Mouse (Mus musculus) adrenal gland, adult 2 months (tissue): ENCODE measurements around the gene Foxp3. TPM values are rescaled to one million over a fixed set of nuclear protein-coding genes. Genes with fewer than 3 reads are reported as not detected.

Experiments used
- DNase-seq: peaks from one replicate; pipeline ENCODE4 v3.0.0; 2021
- polyA plus RNA-seq: library from polyadenylated mRNA; depleted of rRNA; stranded (reverse); fragments of >200 nt; gene quantifications from 2 replicates; pipeline ENCODE4 v1.2.3, GENCODE M21; 2012; rRNA removed
- total RNA-seq, 2 experiments: library from RNA; stranded (reverse); gene quantifications; 2 replicates each; pipeline ENCODE4 v1.2.3; 2021

Gene Foxp3
- total and polyA plus RNA-seq, 3 experiments: 0.06 TPM; not detected in 2

DNA sequence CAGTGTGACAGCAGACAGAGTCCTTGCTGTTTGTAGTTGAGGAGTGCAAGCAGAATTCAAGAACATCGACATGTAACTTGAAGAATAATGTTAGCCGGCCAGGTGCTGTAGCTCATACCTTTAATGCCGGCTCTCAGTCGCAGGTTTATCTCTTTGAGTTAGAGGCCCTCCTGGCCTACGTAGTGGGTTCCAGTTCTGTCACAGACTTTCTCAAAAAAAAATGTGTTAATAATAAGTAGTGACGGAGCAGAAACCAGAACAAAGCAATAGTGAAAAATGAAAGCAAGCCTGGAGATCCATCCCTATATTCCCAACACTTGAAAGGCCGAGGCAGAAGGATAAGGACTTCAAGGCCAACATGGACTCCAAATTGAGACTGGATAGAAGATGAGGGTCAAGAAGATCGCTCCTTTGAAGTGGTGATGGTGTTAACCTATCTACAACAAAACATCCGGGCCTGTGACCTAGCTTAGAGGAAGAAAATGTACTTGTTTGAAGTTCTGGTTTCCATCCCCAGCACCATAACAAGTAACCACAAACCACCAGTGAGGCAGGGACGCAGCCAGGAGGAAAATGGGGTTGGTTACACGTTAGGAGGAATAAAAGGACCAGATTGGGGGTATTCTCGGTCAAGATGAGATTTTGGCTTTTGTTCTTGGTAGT lies 44.6 kb downstream of the Foxp3 start:
- DNase-seq: no peak

DNA sequence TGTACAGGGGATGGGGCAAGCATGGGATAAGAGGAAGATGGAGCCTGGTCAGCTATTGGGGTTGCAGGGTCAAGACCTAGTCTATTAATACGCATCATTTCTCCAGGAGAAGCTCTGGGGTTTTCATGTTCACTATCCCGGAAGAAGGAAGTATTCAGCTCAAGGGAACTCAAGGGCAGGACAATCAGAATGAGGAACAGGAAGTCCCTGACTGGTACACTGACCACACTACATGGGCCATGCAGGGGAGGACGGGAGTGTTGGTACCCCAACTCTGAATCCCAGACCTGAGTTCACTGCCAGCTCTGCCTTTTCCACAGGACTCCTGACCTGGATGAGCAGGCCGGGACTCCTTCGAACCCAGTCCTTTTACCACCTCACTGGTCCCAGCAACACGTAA lies 59.1 kb downstream of the Foxp3 start:
- no peak for DNase-seq

DNA sequence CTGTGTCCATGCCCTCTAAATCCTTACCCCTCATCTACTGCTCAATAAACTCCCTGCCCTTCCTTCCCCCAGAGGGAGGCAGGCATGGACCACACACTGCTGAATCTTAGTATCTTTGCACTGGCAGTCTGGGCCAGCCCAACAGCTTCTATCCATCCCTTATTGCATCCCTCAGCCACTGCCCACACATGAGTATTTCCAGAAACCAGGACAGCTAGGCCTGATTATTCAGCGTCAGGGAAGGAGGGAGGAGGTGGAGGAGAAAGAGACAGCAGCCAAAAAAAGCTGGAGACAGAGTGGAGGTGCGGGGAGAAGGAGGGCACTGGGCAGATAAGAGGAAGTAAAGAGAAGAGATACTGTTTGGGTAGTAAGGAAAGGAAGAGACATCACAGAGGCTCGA lies 61.7 kb downstream of the Foxp3 start:
- DNase-seq: no peak

- DNase-seq: peak; percentile 86
These were observed 65.1 kb downstream of the Foxp3 start, which contains the start of gene Syp for GRCm38 (mm10) chrX:7638401-7639091. Syp (plus strand) TSS chrX:7638471.

GRCm38 (mm10) chrX:7639536-7640325 lies 66.3 kb downstream of the Foxp3 start:
- no peak for DNase-seq

- DNase-seq: no peak
These were observed 67.3 kb downstream of the Foxp3 start for GRCm38 (mm10) chrX:7640785-7641184.

Other genes starting within 250 kb of the Foxp3 start
- 10 to 100 TPM; 17.8 to 18.7 TPM for gene Usp27x, start 197.8 kb upstream of the Foxp3 start, total RNA-seq
- 10.2 and 12.1 TPM in 2 replicates for gene Usp27x, start 197.8 kb upstream of the Foxp3 start, polyA plus RNA-seq
- gene Ppp1r3f, start 639 bp downstream of the Foxp3 start, total RNA-seq: 1 to 10 TPM; 2.6 to 4.5 TPM
- gene Ppp1r3f, start 639 bp downstream of the Foxp3 start, polyA plus RNA-seq: 5.0 and 6.2 TPM in 2 replicates
- gene Ccdc22, start 31.9 kb downstream of the Foxp3 start, total RNA-seq: 10 to 100 TPM; 21.3 to 22.4 TPM
- 21.6 and 24.0 TPM in 2 replicates for gene Ccdc22, start 31.9 kb downstream of the Foxp3 start, polyA plus RNA-seq
- gene Cacna1f, start 33.4 kb downstream of the Foxp3 start, total RNA-seq: under 1 TPM in 1 of 2 experiments, not detected in 1; 0.07 TPM
- 0.06 TPM in 1 of 2 replicates, not detected in the other for gene Cacna1f, start 33.4 kb downstream of the Foxp3 start, polyA plus RNA-seq
- 10 to 100 TPM; 34.3 to 81.7 TPM for gene Syp, start 64.8 kb downstream of the Foxp3 start, total RNA-seq
- 20.4 and 21.6 TPM in 2 replicates for gene Syp, start 64.8 kb downstream of the Foxp3 start, polyA plus RNA-seq
- 10 to 100 TPM in 1 of 2 experiments, 1 to 10 TPM in 1; 10.0 to 12.3 TPM for gene Prickle3, start 83.6 kb downstream of the Foxp3 start, total RNA-seq
- 46.0 and 46.4 TPM in 2 replicates for gene Prickle3, start 83.6 kb downstream of the Foxp3 start, polyA plus RNA-seq
- gene Plp2, start 97.7 kb downstream of the Foxp3 start, total RNA-seq: 10 to 100 TPM; 72.7 to 93.7 TPM
- gene Plp2, start 97.7 kb downstream of the Foxp3 start, polyA plus RNA-seq: 87.0 and 88.3 TPM in 2 replicates
- under 1 TPM; 0.35 to 0.76 TPM for gene Magix, start 107.6 kb downstream of the Foxp3 start, total RNA-seq
- 0.77 and 2.5 TPM in 2 replicates for gene Magix, start 107.6 kb downstream of the Foxp3 start, polyA plus RNA-seq
- 10 to 100 TPM; 55.7 to 58.4 TPM for gene Gpkow, start 123.5 kb downstream of the Foxp3 start, total RNA-seq
- gene Gpkow, start 123.5 kb downstream of the Foxp3 start, polyA plus RNA-seq: 4.2 and 5.4 TPM in 2 replicates
- 10 to 100 TPM; 63.7 to 68.0 TPM for gene Wdr45, start 140.7 kb downstream of the Foxp3 start, total RNA-seq
- gene Wdr45, start 140.7 kb downstream of the Foxp3 start, polyA plus RNA-seq: 51.1 and 51.5 TPM in 2 replicates
- gene Gm45208, start 148.6 kb downstream of the Foxp3 start, total RNA-seq: not detected
- gene Gm45208, start 148.6 kb downstream of the Foxp3 start, polyA plus RNA-seq: 1.1 and 6.2 TPM in 2 replicates
- gene Praf2, start 154.8 kb downstream of the Foxp3 start, total RNA-seq: 10 to 100 TPM; 12.9 to 17.9 TPM
- 37.3 and 55.0 TPM in 2 replicates for gene Praf2, start 154.8 kb downstream of the Foxp3 start, polyA plus RNA-seq
- 1 to 10 TPM; 2.9 to 3.7 TPM for gene Ccdc120, start 177.3 kb downstream of the Foxp3 start, total RNA-seq
- 11.6 and 12.8 TPM in 2 replicates for gene Ccdc120, start 177.3 kb downstream of the Foxp3 start, polyA plus RNA-seq
- 10 to 100 TPM; 45.4 to 59.2 TPM for gene Tfe3, start 188.9 kb downstream of the Foxp3 start, total RNA-seq
- 40.7 and 41.3 TPM in 2 replicates for gene Tfe3, start 188.9 kb downstream of the Foxp3 start, polyA plus RNA-seq
- gene Gripap1, start 216.1 kb downstream of the Foxp3 start, total RNA-seq: 10 to 100 TPM; 44.7 to 47.8 TPM
- gene Gripap1, start 216.1 kb downstream of the Foxp3 start, polyA plus RNA-seq: 18.3 and 19.5 TPM in 2 replicates
- under 1 TPM; 0.86 to 0.92 TPM for gene Kcnd1, start 248.6 kb downstream of the Foxp3 start, total RNA-seq
- gene Kcnd1, start 248.6 kb downstream of the Foxp3 start, polyA plus RNA-seq: 1.1 and 1.2 TPM in 2 replicates